Mouse (Mus musculus): ENCODE results near the gene Abcb5.

DNA sequence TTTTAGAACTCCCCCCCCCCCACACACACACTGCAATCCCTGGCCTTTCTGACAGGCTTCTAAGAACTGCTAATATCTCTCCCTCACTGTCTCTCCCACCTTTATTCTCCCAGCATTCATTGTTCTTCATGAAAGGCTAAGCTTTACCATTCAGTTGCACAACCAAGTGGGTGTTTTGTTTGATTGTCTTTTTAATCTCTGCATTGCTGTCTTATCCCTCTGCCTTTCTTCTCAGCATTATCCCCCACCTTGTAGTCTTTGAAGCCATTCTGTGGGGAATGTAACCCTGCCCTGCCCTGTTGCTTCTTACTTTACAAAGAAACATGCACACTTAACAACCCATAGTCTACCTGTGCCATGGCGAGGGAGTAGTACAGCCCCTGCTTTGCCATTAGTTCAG is 48.5 kb downstream of the Abcb5 start:
- TF ChIP-seq POLR2A (IDR thresholded peaks at IDR 0.05; ENCODE audit: insufficient read length, low read depth), result no peak
- TF ChIP-seq MYOG (IDR thresholded peaks at IDR 0.05; ENCODE audit: control insufficient read depth in 1 of 3, insufficient read depth in 1 of 3, insufficient read length in 2 of 3, low read depth in 2 of 3), result no peak
